Mouse (Mus musculus): Measurements from ENCODE around the gene Bst2.
A peak's percentile ranks its signal among the peaks of the same experiment; 100 is the strongest.
"Not testable (repeated sequence)": the region's sequence is repeated elsewhere in the genome, so short reads cannot be mapped to it uniquely, and the experiment has no call there.

The Bst2 gene

DNA sequence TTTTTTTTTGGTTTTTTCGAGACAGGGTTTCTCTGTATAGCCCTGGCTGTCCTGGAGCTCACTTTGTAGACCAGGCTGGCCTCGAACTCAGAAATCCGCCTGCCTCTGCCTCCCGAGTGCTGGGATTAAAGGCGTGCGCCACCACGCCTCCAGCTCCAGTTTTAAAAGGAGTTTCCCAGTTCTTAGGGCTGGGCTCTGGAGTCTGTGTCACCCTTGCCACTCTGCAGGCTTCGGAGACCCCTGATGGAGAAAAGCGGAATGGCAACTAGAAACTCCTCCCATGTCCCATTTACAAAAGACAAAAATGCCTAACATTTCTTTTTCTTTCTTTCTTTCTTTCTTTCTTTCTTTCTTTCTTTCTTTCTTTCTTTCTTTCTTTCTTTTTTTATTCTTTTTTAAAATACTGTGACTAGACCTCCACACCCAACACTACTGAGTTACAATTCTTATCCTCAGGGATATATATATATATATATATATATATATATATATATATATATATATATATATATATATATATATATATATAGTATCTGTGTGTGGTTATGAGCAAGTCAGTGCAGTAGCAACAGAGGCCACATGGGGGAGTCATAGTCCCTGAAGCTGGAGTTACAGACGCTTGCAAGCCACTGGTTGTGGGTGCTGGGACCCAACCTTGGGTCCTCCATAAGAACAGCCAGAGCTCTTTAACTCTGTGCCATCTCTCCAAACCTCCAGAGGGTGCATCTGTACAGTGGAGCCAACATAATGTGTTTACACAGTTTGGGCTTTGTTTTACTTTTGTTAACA is 18.0 kb downstream of the Bst2 start:
- not testable (repeated sequence) for DNase-seq (ENCODE audit: low spot score in 2 of 2)

DNA sequence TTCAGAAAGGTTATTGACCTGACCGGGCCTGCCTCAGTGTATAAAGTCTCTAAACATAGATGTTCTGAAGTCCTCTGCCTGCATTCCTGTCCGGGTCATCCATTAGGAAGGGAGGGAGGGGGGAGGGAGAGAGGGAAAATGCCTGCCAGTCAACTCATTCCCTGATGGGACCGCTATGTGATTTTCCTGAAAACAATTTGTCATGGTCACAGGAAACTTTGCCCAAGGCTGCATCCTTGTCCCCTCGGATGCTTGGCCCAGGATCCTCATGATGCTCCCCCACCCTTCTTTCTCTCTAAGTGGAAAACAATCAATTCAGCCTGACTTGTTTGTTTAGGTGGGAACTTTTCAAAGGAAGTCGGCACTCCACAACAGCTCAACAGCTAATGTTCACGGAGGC is 20.5 kb downstream of the Bst2 start:
- no peak for DNase-seq (ENCODE audit: low spot score in 2 of 2)

DNA sequence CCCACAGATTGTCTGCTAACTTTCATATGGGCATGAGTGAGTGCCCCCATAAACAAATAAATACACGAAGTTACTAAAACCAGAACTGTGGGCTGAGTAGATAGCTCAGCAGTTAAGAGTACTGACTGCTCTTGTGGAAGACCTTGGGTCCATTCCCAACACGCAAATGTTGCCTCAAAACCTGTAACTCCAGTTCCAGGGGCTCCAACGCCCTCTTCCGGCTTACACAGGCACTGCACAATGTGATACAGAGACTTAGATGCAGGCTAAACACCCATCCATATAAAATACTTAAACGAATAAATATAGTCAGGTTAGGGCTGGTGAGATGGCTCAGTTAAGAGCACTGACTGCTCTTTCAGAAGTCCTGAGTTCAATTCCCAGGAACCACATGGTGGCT is 22.2 kb downstream of the Bst2 start:
- DNase-seq (ENCODE audit: low spot score in 2 of 2), result no peak

DNA sequence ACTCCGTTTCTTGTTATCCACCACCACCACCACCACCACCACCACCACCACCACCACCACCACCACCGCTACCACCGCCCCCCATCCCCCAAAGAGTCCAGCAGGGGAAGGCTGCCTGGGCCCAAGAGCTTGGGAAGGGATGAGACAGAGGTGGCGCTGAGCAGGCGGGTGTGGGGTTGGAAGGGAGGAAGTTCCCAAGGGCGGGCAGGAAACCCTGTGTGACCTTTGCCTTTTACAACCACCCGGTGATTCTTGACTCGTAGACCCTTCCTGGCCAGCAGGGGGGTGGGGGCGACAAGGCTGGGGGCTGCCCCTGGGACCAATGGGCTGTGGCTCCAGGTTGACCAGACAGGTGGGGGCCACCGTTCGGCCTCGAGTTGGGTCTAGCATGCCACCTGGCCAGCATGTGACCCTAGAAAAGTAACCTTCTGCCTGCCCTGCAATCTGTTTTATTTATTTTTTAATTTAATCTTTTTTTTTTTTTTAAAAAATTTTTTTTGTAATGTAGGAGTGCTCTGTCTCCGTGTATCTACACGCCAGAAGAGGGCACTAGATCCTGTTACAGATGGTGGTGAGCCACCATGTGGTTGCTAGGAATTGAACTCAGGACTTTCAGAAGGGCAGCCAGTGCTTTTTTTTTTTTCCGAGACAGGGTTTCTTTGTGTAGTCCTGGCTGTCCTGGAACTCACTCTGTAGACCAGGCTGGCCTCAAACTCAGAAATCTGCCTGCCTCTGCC is 24.1 kb downstream of the Bst2 start:
- DNase-seq (ENCODE audit: low spot score in 2 of 2), result no peak

DNA sequence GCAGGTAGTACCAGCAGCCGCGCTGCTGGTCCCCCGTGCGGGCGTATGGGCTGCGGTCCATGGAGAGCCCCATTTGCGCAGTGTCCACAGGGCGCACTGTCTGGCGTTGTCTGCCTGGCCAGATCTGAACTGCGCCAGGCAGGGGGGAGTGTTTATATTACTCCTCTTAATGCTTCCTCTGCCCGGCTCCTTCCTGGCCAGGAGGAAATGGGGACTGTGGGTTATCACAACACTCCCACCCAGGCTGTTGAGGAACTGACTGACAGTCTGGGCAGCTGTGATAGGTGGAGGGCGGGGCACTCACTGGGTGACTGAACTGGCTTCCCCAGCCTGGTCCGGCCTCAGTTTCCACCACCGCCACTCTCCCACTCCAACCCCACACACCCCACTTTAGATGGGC is 25.6 kb downstream of the Bst2 start, which contains the start of gene Plvap:
TSS of gene Plvap (minus strand) at position 109 of the 400 bp plus-strand sequence.
- no peak for DNase-seq (ENCODE audit: low spot score in 2 of 2)

DNA sequence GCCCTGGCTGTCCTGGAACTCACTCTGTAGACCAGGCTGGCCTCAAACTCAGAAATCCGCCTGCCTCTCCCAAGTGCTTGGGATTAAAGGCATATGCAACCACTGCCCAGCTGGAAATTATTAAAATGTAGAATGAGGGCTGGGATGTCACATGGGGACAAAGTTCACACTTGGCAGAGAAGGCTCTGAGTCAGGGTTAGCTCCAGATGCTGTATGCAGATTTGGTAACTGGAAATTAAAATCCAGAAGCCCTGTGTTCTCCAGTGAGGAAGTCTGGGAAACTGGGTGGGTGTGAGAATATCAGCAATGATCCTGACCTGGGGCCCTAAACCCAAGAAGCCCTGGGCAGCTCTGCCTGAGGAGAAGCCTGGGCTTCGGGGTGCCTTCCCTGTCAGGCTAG is 27.9 kb downstream of the Bst2 start:
- no peak for DNase-seq (ENCODE audit: low spot score in 2 of 2)

DNA sequence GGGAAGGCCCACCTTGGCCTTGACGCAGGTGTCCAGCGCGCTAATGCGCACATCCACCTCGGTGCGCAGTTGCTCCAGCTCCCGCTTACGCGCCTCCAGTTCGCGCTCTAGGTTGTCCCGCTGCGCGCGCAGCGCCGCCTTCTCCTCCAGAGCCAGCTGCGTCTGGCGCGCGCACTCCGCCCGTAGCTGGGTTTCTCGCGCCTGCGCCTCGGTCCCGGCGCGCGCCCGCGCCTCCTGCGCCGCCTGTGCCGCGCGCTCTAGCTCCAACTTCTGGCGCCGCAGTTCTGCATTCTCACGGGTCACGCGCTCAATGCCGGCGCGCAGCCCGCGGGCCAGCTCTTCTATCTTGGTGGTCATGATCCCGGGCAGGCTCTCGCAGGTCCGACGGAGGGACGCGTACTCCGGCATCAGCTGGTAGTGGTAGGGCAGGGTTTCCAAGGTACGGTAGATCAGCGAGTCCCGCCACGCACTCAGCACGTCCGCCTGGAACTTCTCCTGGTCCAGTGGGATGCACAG is 29.6 kb downstream of the Bst2 start:
- DNase-seq (ENCODE audit: low spot score in 2 of 2), result peak; percentile 61 to 68

DNA sequence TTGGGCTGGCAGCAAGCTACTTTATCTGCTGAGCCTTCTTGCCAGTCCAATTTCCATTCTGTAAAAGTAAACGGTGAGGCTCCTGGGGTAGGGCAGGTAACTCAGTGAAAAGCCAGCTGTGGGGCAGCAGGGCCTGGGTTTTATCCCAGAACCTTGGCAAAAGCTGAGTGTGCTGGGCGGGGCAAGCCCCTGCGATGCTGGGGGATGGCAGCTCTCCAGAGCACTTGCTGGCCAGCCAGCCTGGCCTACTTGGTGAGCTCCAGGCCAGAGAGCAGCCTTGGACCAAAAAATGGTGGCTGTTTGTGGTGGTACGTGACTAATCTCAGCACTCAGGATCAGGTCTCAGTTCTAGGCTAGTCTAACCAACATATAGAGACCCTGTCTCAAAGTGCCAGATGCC is 31.3 kb downstream of the Bst2 start:
- no peak for DNase-seq (ENCODE audit: low spot score in 2 of 2)

DNA sequence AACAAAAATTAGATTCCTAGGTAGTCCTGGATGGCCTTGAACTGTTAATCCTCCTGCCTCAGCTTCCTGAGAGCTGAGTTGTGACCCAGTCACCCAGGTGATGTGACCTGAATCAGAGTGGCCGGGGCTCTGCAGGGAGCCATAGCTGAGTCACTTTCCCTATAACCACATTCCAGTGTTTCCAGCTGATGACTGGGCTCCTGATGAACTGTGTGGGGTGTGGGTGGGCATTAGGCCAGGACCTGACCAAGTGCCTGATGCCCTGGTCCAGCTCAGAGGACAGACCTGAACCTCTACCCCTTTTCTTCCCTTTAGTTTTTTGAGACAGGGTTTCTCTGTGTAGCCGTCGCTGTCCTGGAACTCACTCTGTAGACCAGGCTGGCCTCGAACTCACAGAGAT is 31.9 kb downstream of the Bst2 start:
- no peak for DNase-seq (ENCODE audit: low spot score in 2 of 2)

DNA sequence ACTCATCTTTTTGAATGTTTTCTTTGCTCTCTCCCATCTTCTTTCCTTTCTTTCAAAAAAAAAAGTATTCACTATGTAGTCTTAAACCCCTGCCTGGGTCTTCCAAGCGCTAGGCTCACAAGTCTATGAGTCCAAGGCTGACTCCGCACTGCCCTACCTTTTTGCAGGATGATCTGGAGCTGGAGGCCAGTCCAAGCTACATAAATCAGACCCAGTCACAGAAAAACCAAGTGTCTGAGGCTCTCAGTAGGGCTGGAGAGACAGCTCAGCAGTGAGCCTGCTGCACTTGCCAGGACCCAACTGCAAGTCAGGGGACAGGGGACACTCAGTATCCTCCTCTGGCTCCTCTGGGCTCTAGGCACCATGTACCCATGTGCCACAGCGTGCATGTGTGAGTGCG is 32.9 kb downstream of the Bst2 start:
- no peak for DNase-seq (ENCODE audit: low spot score in 2 of 2)

DNA sequence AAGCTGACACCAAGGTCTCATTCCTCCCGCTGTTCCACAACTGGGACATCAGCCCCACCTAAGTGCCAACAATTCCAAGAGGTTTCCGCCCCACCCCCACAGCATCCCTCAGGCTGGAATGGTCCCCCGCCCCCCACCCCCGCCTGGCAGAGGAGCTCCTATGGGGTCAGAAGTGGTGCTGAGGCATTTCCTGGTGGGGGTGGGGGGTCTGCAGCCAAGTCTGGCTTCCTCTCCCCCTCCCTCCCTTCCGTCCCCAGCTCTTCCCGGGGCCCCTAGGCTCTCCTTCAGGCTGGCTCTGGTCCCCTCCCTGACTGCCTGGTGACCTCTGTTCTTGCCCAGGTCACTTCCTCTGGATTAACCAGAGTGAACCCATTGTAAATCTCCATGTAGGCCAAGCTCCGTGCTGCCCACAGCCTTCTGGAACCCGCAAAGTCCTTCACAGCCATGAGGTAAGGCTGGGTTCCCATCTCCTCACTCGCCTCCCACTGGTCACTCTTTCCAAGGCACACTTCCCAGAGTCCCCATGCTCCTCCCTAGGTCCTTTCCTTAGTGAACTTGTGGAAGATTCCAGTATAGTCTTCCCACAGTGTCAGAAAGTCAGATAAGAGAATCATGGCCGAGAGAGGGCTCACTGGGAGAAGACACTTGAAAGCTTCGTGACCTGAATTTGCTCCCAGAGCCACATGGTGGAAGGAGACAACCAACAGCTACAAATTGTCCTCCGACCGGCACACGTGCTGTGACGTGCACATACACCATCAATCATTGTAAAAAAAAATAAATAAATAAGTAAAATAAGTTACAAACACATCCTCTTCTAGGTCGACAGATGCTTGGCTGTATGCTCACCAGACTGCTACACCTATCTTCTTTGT is 38.2 kb downstream of the Bst2 start:
- no peak for DNase-seq (ENCODE audit: low spot score in 2 of 2)

DNA sequence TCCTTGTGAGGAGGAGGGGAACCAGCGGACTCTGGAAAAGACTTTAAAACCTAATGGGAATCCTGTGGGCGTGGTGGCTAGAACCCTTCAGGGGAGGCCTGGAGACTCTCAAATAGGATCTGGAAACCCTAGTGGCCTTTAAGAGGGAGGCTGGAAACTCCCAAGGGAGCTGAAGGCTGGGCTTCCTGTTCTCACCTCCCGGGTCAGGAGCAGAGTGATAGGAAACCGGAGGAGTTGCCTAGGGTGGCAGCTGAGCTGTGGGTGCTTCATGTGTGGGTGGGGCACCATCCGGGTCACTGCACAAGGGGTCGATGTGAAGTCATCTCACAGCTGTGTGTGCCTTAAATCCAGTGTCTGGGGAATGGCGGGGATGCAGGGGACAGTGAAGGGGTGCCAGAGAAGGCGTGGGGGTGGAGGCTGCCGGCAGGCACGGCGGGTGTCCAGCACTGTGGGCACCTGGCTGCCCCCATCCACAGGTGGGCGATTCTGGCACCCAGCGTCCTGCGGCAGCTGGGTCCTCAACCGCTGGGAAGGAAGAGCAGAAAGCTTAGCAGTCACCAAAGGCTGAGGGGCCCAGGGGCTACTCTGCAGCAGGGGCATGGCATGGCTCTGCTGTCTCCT is 39.3 kb downstream of the Bst2 start:
- no peak for DNase-seq (ENCODE audit: low spot score in 2 of 2)

DNA sequence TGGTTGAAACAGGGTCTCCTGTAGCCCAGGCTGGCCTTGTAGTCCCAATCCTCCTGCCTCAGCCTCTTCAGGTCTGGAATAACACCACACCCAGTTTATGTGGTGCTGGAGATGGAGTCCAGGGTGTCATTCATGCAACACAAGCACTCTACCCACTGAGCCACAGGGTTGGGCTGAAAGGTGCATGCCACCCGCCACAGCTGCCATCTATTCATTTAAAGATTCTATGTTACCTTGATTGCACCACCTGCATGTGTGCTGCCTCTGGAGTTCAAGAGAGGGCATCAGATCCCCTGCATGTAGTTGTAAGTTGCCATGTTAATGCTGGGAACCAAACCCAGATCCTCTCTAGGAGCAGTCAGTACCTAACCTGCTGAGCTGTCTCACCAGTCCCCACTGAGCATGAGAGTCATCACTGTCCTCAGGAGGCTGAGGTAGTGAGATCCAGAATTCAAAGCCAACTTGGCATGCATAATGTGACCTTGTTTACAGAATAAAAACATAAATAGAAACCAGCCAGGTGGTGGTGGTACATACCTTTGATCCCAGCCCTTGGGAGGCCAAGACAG is 40.1 kb downstream of the Bst2 start:
- DNase-seq (ENCODE audit: low spot score in 2 of 2), result no peak

DNA sequence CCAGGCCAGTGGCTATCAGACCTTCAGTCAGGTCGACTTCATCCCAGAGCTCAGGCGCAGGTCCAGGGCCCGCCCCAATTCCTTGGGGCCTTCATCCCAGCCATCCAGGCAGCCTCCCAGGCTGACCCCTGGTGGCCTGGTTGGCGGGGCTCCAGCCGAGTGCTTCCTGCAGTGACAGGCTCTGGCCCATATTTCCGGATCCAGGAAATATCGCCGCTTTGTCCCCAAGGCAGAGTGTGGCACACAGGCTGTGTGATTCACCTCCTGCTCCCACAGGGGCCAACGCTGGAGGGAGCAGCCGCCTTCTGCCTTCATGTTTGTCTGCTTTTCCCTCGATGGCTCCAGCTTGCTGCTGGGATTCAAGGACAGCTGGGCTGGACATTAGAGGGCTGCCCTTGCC is 40.8 kb downstream of the Bst2 start:
- DNase-seq (ENCODE audit: low spot score in 2 of 2), result no peak

DNA sequence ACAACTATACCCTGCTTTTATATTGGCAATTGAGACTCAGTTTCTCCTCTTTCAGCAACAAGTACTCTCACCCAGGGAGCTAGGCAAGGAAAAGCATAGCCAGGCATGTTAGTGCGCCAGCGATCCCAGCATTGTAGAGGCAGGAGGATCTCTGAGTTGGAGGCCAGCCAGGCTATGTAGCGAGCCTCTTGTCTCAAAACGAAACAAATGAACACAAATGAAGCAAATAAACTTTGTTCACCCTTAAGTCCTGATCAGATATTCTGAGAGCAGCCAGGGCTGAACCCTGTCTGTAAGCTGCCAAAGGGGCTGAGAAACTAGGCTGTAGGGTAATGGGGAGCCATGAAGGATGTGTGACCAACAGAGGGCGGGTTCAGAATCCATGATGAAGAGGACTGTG is 41.4 kb downstream of the Bst2 start:
- DNase-seq (ENCODE audit: low spot score in 2 of 2), result no peak

DNA sequence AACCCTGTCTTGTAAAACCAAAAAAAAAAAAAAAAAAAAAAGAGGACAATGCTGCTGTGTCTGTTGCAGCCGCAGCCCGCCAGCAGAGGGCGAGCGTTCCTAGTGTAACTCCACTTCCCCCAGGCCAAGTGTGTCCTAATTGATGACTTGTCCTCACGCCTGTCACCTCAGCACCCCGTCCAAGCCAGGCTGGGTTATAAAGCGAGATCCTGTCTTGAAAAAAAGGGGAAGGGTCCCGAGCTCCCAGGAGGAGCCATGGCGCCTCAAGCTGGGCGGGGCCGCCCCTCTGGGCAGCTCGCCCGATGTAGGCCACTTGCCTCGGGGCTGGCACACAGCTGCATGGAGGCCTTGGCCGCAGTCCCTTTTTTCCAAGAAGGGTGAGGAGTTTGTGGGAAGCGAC is 42.2 kb downstream of the Bst2 start:
- peak; percentile 63 to 68 for DNase-seq (ENCODE audit: low spot score in 2 of 2)

DNA sequence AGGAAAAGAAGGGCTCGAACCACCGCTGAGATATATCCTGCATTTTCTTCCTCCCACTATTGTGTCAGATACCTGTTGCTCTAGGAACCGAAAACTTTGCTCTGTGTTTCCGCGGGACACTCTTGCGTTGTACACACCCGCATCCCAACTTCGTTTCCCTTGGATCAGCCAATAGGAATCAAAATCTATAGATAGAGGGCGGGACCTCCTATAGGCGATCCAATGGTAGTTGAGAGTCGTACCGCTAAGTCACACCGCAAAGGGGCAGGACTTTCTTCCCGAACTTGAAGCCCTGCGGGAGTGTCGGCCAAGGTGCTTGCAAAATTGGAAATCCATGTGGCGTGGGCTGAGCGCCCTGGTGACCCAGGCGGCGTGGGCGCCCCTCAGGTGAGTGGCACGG is 48.8 kb downstream of the Bst2 start:
- DNase-seq (ENCODE audit: low spot score in 2 of 2), result peak in 1 of 2 experiments; percentile 75

DNA sequence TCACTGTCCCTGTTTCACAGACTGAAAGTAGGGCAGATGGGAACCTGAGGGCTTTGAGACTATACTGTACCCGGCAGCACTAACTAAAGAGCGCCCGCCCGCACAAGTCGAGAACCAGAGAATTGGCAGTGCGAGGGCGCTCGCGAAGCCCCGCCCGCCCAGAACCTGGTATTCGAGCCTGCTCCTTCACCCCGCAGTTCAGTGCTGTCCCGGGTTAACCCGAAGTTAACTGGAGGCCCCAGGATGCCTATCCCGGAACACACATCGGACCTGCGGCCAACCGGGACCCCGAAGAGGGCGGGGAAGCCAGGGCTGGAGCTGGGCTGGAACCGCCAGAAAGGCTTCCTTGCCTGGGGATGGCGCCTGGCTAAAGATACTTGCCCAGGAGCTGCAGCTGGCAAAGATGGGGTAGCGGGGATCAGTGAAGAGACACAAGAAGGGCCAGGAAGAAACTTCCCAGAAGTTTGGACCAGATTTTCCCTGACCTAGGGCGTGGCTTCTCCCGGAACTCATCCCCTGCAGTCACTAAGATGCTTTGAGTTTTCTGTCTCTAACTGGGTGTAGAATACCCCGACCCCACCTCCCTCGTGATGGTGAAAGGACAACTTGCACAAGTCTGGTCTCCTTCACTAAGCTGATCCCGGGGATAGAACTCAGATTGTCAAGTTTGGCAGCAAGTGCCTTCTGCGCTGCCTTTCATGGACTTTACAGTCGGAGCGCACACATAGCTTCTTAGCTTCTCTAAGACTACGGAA is 49.4 kb downstream of the Bst2 start, which contains the start of gene Gtpbp3:
TSS of gene Gtpbp3 (plus strand) at position 413 of the 755 bp plus-strand sequence.
- DNase-seq (ENCODE audit: low spot score in 2 of 2), result peak; percentile 58 to 68

DNA sequence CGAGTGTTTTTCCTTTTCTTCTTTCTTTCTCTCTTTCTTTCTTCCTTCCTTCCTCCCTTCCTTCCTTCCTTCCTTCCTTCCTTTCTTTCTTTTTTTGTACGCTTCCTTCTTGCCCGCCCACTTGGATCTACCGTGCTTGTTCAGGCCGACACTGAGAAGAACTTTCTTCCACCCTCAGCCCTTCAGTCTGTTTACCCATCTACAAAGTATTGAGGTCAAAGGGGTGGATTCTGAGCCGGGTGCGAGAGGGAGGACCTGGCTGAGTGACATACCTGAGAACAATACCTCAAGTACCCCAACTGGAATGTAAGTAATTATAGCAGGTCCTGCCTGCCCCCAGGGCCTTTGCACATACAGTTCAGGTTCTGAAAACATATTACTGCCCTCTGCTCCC is 51.1 kb downstream of the Bst2 start:
- DNase-seq (ENCODE audit: low spot score in 2 of 2), result no peak
